Mouse (Mus musculus) left cerebral cortex, postnatal 4 days (tissue): ENCODE measurements around the gene Cpz. TPM values are rescaled to one million over a fixed set of nuclear protein-coding genes. Genes with fewer than 3 reads are reported as not detected.

Source experiments
- DNase-seq: peaks from one replicate; pipeline ENCODE4 v3.0.0-alpha.2; 2022
- intact Hi-C: fragments of 180-260 bp; cut with DNase I; formaldehyde crosslinking; loops from one replicate; pipeline ENCODE4 v1.15.1; 2025
- total RNA-seq, 2 experiments: library from RNA; stranded (reverse); gene quantifications; 2 replicates each; pipeline ENCODE4 v1.2.3; 2021

Gene Cpz
- total RNA-seq, result 1 to 10 TPM; 1.9 to 3.3 TPM

DNA sequence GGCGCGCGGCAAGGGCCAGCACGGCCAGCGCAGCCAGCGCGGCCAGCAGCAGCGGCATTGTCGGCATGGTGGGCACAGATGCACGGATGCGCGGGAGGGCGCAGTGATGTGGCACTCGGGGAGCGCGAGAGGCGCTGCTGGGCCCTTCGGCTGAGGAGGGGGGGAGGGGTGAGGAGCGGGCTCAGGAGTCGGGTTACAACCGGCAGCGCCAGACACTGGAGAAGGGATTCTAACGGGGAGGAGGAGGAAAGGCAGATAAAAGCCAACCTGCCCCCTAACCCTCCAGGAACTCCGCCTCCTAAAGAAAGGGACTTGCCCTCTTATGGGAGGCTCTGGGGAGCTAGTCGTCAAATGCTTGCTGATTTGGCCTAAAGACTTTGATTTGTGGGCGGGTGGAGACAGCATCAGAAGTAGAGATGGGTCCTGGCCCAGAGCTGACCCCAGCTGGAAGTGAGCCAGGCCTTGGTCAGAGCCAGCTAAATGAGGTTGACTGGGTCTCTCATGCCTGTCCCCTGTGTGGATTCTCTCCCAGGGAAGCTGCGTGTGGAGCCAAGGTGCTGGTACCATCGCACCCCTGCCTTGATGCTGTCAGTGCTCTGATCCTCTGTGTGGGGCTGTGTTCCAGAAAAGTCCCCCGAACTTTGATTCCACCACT, at the start of gene Cpz:
Gene Cpz, minus strand, starts transcription at position 230 of the 655 bp plus-strand sequence.
- peak; percentile 63 for DNase-seq
- intact Hi-C loops, result no loop called here

DNA sequence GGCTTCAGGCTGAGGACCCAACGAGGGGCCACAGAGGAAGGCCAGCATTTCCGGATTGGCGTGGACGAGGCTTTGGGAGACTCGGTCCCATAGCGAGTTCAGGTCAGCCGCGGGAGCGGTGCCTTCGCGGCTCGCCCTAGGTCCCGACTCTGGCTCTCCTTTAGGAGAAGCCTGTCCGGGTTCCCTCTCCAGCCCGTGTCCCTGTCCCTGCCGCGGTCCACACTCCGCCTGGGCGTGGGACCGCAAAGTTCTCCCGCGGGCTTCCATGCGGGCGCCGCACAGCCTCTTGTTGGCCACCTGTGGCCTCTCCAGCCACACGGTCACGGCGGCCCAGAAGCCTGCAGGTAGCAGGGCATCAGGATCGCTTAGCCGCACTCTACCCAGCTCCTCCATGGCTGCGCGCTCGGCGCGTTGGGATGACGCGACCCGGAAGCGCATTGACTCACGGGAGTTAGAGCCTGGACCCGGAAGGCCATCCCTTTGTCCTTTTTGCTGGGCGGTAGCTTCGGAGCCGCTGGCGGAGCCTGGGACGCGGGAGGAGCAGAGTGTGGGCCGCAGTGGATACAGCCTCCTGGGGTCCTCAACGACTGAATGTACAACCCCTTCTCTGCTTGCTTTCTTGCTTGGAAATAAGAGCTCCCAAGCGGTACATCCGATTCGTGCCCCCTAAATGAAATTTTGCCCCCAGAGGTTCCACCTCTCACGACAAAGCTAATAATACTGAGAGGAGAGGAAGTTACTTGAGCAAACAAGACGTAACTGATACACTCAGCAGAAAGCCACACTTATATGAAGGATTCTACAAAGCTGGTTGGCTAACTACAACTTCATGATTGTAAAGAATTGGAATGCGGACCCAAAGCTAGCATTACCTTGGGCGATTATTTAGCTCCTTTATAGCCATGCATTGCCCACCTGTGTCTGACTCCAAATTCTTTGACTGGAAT, 49.4 kb upstream of the Cpz start, which contains the start of gene Trmt44:
Gene Trmt44, minus strand, starts transcription at position 418 of the 947 bp plus-strand sequence.
- intact Hi-C loops, result no loop called here
- DNase-seq, result peak; percentile 92

DNA sequence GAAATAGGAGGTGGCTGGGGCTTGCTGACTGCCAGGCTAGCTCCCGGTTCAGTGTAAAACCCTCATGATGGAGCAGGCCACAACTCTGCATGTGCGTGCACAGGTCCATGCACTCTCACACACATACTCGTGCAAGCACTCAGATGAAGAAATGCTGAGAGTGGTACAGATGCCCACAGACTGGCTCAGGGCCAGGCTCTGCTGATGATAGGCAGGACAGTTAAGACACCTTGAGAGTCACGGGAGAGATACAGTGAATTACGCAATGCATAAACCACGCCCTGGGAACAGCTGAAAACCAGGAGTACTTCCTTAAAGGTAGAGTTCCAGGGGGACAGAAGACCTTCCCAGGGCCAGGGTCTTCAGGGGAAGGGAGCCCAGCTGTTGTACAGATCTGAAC, 46.0 kb upstream of the Cpz start:
- intact Hi-C loops, result no loop called here
- no peak for DNase-seq

DNA sequence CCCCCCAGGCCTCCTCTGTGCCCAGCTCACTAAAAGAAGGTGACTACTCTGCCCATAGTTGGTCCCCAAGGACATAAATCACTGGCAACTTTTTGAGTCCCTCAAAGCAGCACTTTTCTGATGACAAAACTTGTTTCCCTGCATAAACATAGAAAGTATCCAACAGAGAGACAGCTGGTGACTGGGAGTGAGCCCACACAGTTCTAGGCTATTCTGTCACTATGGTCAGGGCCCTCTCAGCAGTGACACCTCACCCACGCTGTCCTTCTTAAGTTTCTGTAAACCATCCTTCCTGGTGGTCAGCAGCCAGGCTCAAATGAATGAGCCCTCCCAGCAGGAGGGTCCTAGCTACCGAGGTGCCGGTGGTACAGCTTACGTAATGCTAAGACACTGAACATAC, 41.1 kb upstream of the Cpz start:
- no peak for DNase-seq

DNA sequence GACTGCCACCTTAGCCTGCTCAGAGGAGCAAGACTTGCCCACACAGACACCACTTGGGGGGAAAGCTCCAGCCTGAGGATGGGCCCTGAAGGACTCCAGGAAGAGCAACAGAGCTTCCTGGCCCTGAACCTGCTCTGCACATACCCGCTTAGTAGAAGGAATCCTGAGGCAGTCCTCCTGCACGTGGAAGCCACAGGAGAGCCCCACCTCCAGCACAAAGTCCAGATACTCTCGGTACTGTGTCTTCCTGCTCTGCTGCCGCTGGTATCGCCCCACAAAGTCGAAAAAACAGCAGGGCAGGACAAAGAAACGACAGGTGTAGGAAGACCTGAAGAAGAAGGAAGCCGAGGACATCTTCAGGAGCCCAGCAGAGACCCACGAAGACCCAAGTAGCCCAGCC, 39.7 kb upstream of the Cpz start:
- DNase-seq, result no peak
- intact Hi-C loops, result no loop called here

More for the DNA sequence above, 41.1 kb upstream of the Cpz start:
- intact Hi-C loops, result no loop called here

DNA sequence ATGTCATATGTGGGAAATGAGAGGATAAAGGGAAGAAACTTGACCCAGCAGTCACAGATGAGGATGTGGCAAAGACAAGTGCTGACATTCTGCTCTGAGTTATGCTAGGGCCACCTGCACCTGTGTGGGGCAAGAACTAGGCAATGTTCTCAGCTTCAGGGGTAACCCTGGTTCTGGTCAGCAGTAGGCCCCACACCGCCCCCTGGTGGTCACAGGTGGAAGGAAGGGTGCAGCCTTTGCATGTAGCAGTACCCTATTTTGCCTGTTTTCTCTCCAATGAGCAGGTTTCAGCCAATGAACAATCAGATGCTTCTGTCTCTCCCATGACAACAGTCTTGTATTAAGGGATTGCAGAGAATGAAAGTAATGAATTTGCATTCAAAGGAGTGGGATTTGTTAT, 38.0 kb upstream of the Cpz start:
- intact Hi-C loops, result no loop called here
- peak; percentile 85 for DNase-seq

DNA sequence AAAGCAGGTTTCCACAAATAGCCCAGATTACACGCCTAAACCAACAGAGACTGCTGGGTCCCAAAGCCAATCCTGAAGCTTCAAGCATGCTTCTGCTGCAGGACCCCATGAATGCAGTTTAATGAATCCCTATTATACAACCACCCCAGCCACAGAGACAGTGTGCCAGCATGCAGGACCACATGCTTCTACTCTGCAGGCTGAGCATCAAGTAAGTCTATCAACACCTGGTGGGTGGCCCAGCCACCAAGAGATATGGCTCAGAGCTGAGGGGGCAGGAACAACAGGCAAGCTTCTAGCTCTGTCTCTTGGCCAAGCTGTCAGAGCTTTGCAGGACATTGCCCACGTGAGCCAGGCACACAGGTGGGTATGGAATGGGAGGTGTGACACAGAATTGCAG, 37.1 kb upstream of the Cpz start:
- DNase-seq, result no peak
- intact Hi-C loops, result no loop called here

DNA sequence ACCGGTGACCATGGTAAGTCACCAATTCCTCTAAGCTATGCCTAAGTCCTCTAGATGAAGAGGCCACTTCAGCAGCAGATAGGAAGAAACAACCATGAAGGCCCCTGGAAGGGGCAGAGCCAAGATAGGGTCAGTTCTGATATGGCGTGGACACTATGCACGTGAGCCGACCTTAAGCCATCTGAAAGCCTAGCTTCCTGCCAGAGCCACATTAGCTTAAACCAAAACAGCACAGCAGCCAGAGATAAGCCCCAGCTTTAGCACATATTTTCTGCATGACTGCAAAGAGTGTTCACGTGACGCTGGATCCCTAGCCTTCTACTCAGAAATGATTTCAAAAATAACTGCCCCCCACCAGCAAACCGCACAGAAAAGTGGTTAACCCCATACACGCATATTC, 33.9 kb upstream of the Cpz start:
- no peak for DNase-seq
- intact Hi-C loops, result no loop called here

DNA sequence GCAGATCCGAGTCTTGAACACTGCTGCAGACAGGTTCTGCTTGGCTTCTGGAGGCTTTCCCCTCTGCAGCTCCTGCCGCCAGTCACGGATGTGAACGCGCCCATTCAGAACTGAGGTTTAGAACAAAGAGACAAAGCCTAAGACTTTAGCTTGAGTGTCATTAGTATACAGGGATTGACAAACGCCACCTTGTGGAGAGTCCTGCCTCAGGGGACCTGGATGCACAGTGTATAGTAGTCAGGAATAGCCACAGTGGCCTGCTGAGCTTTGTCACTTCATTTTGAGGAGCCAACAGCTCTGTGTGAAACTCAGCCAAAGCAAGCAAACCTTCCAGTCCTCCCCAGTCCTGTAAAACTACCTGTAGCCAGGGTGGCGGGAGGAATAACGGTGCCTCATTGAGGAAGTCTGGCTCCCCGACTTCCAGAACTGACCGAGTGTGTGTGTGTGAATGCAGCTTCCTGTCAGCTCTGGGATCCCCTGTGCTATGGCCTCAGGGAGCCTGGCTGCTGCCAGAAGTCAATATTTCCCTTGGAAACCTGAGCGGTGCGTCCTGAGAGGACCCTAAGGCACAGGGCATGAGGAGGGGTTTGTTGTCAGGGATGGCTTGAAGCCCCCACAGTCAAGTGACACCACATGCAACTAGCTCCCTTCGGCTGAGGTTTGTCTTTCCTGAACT, 32.6 kb upstream of the Cpz start:
- peak; percentile 23 for DNase-seq
- intact Hi-C loops, result no loop called here

DNA sequence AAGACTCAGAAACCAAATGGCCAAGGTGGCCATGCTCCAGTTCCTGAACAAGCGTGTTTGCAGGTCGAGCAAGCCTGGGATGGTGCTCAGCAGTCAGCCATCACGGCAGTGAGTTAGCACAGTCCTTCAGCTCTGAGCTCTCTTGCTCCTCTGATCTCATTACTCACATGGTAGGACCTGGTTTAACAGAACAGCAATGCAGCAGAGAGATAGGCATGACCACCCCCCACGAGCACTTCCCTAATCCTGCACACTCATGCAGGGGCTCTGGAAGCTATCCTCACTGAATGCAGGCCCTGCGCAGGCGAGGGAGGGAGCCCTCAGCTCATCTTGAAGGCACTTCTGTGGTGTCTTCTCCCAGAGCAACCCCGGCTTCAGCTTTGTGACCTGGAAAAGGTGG, 30.9 kb upstream of the Cpz start:
- intact Hi-C loops, result no loop called here
- DNase-seq, result no peak

DNA sequence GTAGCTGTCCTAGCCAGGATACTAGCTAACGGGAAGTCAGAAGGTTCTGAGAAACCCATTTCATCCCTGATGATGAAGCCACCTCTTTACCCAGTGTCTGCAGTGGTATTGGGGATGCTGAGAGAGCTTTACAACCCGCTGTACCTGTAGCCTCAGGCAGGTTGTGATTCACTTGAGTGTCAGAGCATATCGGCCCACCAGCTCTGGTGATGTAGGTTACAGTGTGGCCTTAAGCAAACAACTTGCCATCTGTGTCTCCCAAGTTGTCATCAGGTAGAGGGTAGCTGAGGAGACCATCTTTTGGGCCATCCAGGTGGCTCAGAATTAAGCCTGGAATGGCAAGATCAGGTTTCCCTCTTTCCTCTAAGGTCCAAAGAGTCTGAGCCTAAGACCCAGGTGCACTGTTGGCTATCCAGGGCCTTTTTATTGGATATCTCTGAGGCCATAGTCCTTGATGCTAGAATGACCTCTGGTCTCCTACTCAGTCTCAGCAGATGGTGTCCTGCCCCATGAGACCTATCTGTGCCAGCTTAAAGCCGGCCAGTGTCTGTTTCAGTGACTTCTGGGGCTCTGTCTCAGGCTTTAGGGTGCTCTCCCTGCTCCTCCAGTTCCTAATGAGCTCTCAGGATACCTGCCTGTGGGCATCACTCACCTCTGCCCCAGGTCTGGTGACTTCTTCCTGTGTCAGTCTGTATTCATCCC, 27.5 kb upstream of the Cpz start:
- intact Hi-C loops, result no loop called here
- no peak for DNase-seq

DNA sequence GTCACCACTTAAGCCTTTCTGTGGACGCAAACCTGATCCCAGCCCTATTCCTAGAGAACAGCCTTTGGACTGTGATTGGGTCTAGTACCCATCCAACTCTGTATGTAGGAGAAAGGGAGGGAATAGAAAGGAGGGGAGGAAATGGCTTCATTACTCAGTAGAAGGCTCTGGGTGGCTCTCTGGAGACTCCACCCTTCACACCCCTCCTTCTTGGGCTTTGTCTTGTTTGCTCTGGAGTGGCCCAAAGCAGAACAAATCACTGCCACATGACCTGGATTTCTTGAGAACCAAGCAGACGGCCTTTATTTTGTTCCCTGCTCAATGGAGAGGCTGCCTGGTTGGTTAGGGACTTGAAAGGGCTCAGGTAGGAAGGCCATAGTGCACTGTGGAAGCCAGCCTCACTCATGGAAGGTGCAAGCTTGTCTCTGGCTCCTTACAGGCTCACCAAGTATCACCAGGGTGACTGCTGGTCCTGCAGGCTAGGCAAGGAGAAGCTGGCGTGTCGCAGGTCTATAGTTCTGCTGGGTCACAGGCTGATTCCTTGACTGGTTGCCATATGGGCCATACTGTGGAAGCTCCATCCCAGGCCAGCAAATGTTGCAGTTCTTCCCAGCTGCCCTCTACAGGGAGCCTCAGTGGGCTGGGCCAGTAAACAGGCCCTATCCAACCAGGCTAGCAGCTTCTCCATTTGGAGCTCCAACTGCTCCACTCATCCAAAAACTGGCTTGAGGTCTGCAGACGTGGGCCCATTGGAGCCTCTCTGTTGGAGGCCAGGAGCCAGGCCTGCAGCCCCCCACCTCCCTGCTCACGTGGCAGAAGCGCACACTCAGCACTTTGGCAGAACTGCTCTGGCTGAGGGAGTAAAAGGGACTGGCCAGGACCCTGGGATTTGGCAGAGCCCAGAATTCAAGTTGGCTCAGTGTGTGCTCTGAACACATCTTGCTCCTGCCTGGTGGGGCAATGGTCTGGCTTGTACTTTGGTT, 26.6 kb upstream of the Cpz start:
- peak; percentile 76 for DNase-seq

DNA sequence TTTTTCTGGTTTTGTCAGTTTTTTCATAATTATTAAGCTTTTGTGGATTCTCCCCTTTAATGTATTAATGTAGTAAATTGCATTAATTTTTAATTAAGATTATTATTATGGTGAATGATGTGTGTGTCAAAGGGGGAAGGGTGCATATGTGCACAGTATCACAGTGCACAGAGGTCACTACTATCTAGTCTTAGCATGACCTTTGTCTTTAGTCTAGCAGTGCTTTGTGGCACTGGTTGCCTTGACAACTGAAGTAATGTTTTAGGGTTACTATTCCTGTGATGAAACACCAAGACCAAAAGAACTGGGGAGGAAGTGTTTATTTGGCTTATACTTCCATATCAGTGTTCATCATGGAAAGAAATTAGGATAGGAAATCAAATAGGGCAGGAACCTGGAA, 20.6 kb upstream of the Cpz start:
- intact Hi-C loops, result no loop called here
- no peak for DNase-seq

More for the DNA sequence above, 26.6 kb upstream of the Cpz start:
- intact Hi-C loops, result no loop called here

DNA sequence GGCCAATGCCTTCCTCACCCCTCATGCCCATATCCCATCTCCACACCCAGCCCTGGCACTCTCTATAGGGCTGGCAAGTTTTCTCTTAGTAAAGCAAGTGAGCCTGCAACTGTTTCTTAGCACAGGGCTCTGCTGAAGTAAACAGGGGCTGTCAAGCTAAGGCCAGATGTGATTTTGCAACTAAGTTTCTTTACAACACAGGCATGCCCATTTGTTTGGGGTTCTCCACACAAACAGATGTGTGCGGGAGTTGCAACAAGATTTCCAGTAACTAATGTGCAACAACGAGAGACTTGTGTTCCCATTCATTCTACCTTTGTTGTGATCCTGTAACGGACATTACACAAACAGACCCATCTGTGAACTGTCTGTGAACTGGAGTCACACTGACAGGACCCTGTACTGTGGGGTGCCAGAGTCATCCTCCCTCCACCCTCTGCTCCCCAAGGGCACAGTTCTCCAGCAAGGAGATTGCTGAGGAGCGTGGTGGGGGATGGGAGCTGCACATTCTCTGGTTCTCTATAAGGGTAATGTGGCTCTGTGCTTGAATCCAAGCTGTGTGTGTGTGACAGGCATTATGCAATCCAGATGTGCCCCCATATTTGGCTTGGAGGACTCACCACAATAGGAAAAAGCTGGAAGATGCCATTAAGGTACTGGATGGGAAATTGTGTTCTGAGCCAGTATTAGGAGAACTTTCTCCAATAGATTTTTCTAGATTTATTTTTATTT, 15.7 kb upstream of the Cpz start:
- DNase-seq, result no peak
- intact Hi-C loops, result no loop called here

DNA sequence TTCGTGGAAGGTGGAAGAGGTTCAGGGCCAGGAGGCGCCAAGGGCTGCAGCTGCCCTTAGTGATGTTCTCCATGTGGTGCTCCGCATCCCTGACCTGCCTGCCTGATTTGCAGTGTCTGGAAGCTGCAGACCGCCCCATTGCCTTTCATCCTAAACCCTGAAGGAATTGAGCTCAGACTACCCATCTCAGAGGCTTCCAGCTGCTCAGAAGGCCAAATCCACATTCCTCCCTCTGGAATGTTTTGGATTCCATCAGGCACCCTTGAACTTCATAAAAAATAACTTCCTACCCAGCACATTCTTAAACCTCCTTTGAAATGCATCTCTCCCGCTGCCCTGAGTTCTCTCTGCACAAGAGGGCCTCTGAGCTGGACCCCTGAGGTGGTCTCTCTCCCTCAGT, 15.1 kb upstream of the Cpz start:
- DNase-seq, result no peak
- intact Hi-C loops, result no loop called here

DNA sequence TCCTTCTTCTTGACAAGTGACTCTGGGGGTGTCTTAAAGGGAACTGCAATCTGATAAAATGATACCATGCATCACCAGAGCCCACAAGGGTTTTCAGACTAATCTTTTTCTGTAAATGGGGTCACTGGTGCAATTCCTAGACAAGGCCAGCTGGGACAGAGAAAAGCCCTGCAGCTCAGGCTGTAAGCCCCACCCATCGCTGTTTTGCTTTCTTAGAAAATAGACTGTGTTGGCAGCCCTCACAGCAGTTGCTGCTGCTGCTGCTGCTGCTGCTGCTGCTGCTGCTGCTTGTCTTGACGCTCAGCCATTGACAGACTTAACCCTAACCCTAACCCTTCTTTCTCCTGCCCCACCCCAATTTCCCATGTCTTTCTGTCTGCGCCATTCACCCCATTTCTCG, 14.1 kb upstream of the Cpz start:
- DNase-seq, result no peak
- intact Hi-C loops, result no loop called here

DNA sequence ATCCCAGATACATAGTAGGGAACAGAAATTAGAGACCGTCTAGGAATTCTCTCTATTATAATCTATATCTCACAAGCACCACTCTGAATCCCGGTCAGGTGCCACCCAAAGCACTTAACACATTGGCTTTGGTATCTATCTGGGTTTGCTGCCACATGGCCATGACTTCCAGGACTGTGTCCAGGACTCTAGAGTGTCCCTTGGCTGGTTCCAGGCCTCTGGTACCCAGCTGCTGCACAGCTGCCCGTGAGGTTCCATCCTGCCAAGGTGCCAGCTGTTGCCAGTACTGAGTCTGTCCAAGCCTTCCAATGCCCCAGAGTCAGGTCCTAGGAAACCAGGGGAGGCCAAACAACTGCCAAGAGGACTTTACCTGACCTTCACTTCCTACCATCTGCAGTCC, 12.5 kb upstream of the Cpz start:
- intact Hi-C loops, result no loop called here
- DNase-seq, result no peak

DNA sequence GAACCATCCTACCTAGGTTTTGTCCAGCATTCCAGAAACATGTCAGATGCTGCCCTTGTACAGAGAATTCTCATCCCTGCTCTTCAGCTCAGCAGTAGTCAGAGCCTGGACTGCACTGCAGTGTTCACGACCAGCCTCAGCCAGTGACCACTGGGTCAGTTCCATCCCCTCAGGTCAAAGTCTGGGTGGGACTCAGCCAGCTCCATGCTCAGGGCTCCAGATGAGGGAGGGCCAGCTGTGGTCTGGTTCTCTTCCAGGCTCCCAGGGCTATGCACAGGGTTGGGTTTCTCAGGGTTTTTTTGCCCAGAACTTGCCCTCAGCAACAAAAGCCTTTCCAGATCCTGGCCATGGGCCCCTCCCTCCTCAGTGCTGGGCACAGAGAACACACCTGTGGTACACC, 12.0 kb upstream of the Cpz start:
- intact Hi-C loops, result no loop called here
- no peak for DNase-seq

DNA sequence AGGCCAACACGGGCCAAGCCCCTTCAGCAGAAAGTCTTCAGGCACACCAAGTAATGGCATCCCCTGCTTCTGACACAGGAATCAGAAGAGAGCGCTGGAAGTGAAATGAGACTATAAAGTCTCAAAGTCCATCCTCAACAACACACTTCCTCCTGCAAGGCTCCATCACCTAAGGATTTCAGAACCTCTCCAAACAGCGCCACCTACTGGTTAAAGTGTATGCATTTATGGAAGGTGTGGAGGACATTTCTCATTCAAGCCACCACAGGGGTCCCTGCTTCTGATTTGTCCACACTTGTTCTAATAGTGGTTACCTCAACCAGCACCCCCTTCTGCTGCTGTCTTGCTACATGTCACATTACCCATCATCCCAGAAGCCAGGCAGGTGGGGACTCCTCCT, 10.8 kb upstream of the Cpz start:
- no peak for DNase-seq
- intact Hi-C loops, result no loop called here
